In genomic region chr7:65319047-65319725, GRCm38 (mm10) we compare ENCODE assay signal across 9 mouse cellular contexts.
DNase-seq lines count a peak whose midpoint lies in the region; ATAC-seq lines count a peak whose summit lies in the region.
"Had no signal": no experiment of that assay in that cellular context is flagged by ENCODE, and none has a peak within 500 bp of the region (broad histone marks: within the 10 kb centered on the region; RNA-seq: fewer than 3 reads in every experiment).

No protein-coding gene starts in this region.

- no peaks in the 10 kb centered on the region for H3K4me1 ChIP-seq in kidney, embryonic 14.5 days (ENCODE audit: control insufficient read depth, insufficient read depth, low read length)
- H3K4me1 ChIP-seq in hindbrain, embryonic 14.5 days (replicated peaks; ENCODE audit: control insufficient read depth, insufficient read depth, low read length) = no peaks in the 10 kb centered on the region

- ATAC-seq in kidney, embryonic 14.5 days (ENCODE audit: low FRiP score, low TSS enrichment) = no peak
- 0 out of 2 replicates have a peak, but pooled peaks have one; percentile 67 for ATAC-seq in erythroid progenitor cell, adult 5-6 weeks (replicated peaks; ENCODE audit: low FRiP score, poor library complexity, severe bottlenecking)
- ATAC-seq in hindbrain, embryonic 14.5 days (ENCODE audit: low FRiP score) = peak; percentile 80
- peak; percentile 91 for ATAC-seq in megakaryocyte progenitor cell, adult 5-6 weeks (replicated peaks; ENCODE audit: poor library complexity)

- 70% methylated on average over 5 of the region's 5 CpGs for WGBS in kidney, embryonic 14.5 days
- 73% methylated on average over 5 of the region's 5 CpGs for WGBS in hindbrain, embryonic 14.5 days

- H3K4me3 ChIP-seq in kidney, embryonic 14.5 days (ENCODE audit: low read length) = no peak overlapping the region
- H3K4me3 ChIP-seq in hindbrain, embryonic 14.5 days (replicated peaks; ENCODE audit: low read length) = no peak overlapping the region

- H3K27ac ChIP-seq in kidney, embryonic 14.5 days (ENCODE audit: low read depth, low read length) = no peak overlapping the region
- no peak overlapping the region for H3K27ac ChIP-seq in hindbrain, embryonic 14.5 days
- H3K27ac ChIP-seq: macrophage had no signal

- H3K4me2 ChIP-seq in kidney, embryonic 14.5 days (replicated peaks; ENCODE audit: low read depth, low read length) = no peak overlapping the region
- H3K4me2 ChIP-seq in hindbrain, embryonic 14.5 days (replicated peaks) = no peak overlapping the region

- no peaks in the 10 kb centered on the region for H3K27me3 ChIP-seq in kidney, embryonic 14.5 days (ENCODE audit: control insufficient read depth, insufficient read depth, low read length)
- H3K27me3 ChIP-seq in hindbrain, embryonic 14.5 days (ENCODE audit: control insufficient read depth, insufficient read depth, low read length) = no peaks in the 10 kb centered on the region

- DNase-seq in kidney, adult 11 months = peak; percentile 21
- peak; percentile 9 for DNase-seq in c-Kit-negative CD71-positive TER-119-positive erythroid progenitor cells, embryonic 14.5 days (ENCODE audit: low read depth, low spot score)
- peak; percentile 94 for DNase-seq in hindbrain, embryonic 14.5 days (ENCODE audit: low spot score)
- peak; percentile 52 to 87 for DNase-seq in layer of hippocampus, postnatal 25 days (ENCODE audit: extremely low spot score in 1 of 2, low spot score in 1 of 2)
- DNase-seq in skeletal muscle tissue, adult 2 months (ENCODE audit: low read depth, low spot score) = peak; percentile 8

- H3K9me3 ChIP-seq in kidney, embryonic 14.5 days (ENCODE audit: control insufficient read depth, low read length) = no peaks in the 10 kb centered on the region
- H3K9me3 ChIP-seq in hindbrain, embryonic 14.5 days (ENCODE audit: control insufficient read depth, low read length) = no peaks in the 10 kb centered on the region

- peaks cover 73% of the 10 kb centered on the region for H3K36me3 ChIP-seq in kidney, embryonic 14.5 days (ENCODE audit: control insufficient read depth, insufficient read depth, low read length)
- H3K36me3 ChIP-seq in hindbrain, embryonic 14.5 days (replicated peaks; ENCODE audit: control insufficient read depth, insufficient read depth) = peaks cover 60% of the 10 kb centered on the region

- no peak overlapping the region for H3K9ac ChIP-seq in kidney, embryonic 14.5 days (ENCODE audit: low read depth, low read length)
- H3K9ac ChIP-seq in hindbrain, embryonic 14.5 days = no peak overlapping the region

Comparison
In these comparisons a context has a peak if more than half of its experiments do, and no peak if none do; other contexts are left out.
1. DNase-seq: peak in every context shown above with its lines; median percentile 94 in hindbrain, embryonic 14.5 days; 70 in layer of hippocampus, postnatal 25 days; 21 in kidney, adult 11 months; 9 in c-Kit-negative CD71-positive TER-119-positive erythroid progenitor cells, embryonic 14.5 days; 8 in skeletal muscle tissue, adult 2 months.